Mouse (Mus musculus): ENCODE data around the gene Osbpl6.
"Not testable (repeated sequence)": the region's sequence is repeated elsewhere in the genome, so short reads cannot be mapped to it uniquely, and the experiment has no call there.

Osbpl6 gene

DNA sequence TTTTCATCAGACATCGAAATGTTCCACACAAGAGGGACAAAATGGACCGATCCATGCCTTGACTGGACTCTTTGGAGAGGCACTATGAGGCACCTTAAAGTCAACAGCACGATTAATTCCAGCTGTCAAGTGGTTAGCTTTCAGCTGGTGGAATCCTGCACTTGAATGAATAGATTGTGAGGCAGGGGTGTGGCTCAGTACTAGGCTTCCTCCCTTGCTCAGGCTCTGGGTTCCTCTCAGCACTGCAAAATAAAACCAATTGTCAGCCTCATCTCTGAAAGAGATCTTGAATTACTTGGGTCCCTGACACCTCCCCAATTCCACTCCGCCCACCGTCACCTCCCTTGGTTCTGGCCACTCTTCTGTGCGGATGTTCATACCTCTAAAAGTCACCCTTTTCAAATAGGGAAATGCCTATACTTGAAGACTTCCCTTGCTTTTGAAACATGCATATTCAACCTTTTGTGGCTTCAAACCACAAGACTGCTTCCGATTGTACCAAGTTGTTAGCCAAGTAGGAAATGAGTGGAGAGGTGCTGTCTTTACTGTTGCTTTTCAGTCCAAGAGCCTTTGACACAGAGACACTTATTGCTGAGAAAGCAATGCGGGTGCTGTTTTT, 160.7 kb downstream of the Osbpl6 start:
- no peak for DNase-seq (ENCODE audit: low spot score)

DNA sequence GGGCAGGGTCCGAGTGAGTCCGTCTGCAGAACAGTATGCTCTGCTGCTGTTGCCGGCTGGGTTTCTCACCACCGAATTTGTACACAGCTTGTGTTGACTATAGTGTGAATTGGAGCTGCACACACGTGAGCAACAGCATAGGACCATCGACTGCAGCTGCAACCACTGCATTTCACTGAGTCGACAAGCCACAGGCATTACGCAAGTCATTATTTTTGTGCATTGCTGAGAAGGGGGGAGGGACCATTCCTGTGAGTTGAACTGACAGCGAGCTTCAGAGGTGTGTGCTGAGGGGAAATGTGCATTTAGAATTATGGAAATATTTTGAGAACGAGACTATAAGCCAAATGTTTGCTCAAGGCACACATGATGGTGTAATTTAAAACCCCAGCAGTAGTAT, 165.2 kb downstream of the Osbpl6 start:
- no peak for DNase-seq (ENCODE audit: low spot score)

DNA sequence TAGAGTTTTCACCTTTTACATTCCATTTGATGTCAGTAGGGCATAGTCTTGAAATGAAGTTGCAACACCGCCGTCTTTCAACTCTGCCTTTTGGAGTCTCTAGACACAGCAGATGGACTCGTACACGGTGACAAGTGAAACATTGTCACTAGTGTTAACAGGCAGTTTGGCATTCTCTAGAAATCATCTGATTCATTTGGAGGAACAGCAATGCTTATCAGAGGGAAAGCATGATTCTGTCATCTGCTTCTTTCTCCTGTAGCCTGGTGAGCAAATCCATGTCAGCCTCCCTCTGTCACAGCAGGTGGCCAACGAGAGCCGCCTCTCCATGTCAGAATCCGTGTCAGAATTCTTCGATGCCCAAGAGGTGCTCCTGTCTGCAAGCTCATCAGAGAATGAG, 172.6 kb downstream of the Osbpl6 start:
- DNase-seq (ENCODE audit: low spot score) = no peak

GRCm38 (mm10) chr2:76585090-76585489, 178.8 kb downstream of the Osbpl6 start:
- no peak for DNase-seq (ENCODE audit: low spot score)

DNA sequence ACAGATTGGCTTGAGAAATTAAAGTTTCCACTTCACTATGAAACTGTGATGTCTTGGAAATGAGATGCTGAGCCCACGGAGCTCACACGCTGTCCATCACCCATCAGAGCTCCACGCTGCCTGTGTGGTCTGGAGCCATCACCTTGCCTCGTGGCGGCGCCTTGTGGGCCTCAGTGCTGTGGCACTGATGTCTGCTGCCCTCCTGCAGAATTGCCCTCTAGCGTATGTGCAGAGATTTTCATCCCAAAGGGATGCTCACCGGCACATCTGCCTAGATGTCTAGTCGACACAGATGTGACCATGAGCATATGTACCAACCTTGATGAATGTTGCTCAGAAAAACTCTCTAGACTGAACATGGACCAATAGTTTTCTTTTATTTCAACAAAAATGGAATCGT, 180.6 kb downstream of the Osbpl6 start:
- no peak for DNase-seq (ENCODE audit: low spot score)

- DNase-seq (ENCODE audit: low spot score) = no peak
Measured at GRCm38 (mm10) chr2:76590221-76590620, 183.9 kb downstream of the Osbpl6 start.

DNA sequence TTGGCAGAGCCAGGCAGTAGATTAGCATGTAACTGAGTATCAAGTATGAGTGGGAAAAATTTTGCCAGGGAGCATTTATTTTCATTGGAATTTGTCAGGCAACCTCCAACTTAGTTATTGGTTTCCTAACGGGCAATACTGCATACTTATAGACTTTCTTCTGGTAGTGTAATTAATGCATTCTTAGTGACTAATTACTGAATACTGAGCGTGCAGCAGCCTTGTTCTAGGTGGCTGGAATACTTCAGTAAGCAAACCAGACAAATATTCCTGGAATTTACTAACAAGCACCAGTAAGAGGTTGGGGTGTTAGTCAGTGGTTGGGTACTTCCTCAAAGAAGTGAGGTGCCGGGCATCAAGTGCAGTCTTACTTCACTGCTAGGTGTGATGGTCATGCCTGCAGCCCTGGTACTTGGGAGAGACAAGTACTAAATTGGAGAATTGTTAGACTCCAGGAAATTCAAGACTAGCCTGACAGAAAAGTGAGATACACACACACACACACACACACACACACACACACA, 186.2 kb downstream of the Osbpl6 start:
- no peak for DNase-seq (ENCODE audit: low spot score)

GRCm38 (mm10) chr2:76597521-76597920, 191.2 kb downstream of the Osbpl6 start:
- no peak for DNase-seq (ENCODE audit: low spot score)

DNA sequence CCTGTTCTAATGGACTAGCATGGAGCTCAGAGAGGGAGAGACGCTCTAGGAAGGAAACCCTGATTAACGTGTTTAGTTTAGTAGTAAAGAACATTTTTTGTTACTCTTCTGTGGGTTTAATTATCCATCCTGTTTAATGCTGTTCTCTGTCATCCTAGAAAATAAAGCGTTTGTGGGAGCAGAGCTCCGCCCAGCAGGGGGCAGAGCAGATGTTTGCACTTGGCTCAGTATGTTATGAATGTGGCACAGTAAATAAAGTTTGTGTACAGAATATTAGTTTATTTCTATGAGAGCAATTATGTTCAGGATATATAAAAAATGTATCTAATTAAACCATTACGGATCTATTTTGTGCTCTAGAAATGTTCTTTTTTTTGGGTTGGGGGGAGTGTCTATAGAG, 192.9 kb downstream of the Osbpl6 start:
- no peak for DNase-seq (ENCODE audit: low spot score)

DNA sequence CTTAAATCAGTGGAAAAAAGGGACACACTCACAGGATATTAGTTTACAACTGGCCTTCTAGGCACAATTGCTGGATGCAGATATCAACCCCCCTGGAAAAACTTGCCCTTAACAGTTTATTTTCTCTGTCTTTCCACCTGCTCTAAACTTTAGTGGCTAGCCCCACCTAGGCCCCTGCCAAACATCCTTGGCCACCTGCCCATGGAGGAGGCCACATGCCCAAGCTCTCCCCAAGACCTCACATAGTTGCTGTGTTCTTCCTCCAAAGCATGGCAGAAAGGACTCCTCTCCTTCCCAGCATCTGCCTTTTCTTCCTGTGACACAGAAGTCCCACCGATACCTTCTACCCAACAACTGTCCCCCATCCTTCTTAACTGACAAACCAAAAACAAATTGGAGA, 195.9 kb downstream of the Osbpl6 start:
- no peak for DNase-seq (ENCODE audit: low spot score)

- DNase-seq (ENCODE audit: low spot score) = no peak
Measured at GRCm38 (mm10) chr2:76606704-76607103, 200.4 kb downstream of the Osbpl6 start.

GRCm38 (mm10) chr2:76610326-76611104, 204.2 kb downstream of the Osbpl6 start:
- no peak for DNase-seq (ENCODE audit: low spot score)

- no peak for DNase-seq (ENCODE audit: low spot score)
Measured at GRCm38 (mm10) chr2:76611996-76612395, 205.7 kb downstream of the Osbpl6 start.

DNA sequence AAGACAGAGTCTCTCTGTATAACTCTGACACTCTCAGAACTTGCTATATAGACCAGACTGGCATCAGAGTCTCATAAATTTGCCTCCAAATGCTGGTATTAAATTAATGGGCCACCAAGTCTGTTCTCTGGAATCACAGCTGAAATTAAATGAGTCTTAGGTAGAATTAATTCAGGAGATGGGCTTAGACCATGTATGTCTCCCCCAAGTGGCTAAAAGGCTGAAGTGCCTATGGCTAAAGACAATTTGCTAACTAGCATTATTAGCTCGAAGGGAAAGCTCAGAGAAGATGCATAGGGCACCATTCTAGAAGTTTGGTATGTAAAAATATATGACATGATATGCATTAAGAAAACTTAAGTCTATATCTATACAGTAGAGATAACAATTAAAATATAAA, 211.8 kb downstream of the Osbpl6 start:
- no peak for DNase-seq (ENCODE audit: low spot score)

- no peak for DNase-seq (ENCODE audit: low spot score)
Measured at GRCm38 (mm10) chr2:76620188-76620587, 213.9 kb downstream of the Osbpl6 start.

GRCm38 (mm10) chr2:76621724-76622123, 215.4 kb downstream of the Osbpl6 start:
- no peak for DNase-seq (ENCODE audit: low spot score)

DNA sequence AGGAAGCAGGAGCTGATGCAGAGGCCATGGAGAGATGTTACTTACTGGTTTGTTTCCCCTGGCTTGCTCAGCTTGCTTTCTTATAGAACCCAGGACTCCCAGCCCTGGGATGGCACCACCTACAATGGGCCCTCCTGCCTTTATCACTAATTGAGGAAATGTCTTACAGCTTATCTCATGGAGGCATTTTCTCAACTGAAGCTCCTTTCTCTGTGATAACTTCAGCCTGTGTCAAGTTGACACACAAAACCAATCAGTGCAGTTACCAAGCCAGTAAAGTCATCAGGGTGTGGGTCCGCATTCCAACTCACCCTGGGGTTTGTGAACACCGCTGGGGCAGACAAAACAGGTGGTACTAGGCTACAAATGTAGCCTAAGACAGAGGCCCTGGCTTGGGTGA, 216.0 kb downstream of the Osbpl6 start:
- not testable (repeated sequence) for DNase-seq (ENCODE audit: low spot score)

- no peak for DNase-seq (ENCODE audit: low spot score)
Measured at GRCm38 (mm10) chr2:76630293-76630692, 224.0 kb downstream of the Osbpl6 start.

DNA sequence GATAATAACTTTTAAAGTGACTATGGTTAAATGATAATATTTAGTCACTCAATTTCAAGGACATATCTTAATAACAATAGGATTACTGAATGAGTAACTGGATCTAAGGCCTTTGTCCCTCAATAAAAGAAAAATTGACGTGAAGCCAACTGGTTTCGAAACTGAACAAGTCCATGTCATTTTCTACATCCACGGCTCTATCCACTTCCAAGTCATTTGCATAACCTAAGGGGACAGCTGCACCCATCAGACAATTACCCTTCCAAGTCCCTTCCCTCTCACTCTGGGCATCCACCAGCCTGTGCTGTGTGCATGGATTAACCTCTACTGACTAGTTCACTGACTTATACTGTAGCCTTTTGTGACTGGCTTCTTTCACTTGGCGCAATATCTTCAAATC, 225.3 kb downstream of the Osbpl6 start:
- no peak for DNase-seq (ENCODE audit: low spot score)

DNA sequence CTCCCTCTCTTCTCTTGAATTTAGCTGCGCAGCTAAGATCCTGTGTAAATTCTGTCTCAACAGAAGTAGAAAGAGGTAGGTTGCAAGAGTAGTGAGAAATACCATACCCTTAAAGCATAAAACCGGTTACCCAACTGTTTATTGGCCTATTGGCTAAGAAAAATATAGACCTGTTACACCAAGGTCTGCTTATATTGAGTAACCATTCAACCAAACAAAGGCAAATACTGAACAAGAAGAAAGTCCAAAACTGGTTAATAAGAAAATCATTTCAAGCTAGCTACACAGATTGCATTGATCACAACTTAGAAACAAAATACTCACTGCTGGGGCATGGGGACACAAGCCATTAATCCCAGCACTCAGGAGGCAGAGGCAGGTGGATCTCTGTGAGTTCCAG, 233.3 kb downstream of the Osbpl6 start:
- DNase-seq (ENCODE audit: low spot score) = no peak

DNA sequence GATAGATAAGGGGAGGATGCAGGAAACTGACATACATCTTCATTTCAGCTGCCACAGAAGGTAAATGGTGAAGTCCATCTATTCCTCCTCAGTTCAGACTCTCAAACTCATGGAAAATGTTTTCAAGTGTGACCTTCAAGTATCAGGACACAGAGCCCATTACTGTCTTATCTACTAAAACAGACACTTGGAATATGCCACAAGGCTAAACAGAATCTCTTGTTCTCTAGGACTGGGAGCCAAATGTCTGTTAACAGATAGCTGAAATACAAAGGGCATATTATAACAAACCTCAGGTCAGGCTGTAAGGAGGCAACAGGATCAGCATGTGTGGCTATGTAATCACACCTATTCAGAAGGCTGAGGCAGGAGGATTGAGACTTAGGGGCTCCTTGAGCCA, 237.5 kb downstream of the Osbpl6 start:
- no peak for DNase-seq (ENCODE audit: low spot score)

DNA sequence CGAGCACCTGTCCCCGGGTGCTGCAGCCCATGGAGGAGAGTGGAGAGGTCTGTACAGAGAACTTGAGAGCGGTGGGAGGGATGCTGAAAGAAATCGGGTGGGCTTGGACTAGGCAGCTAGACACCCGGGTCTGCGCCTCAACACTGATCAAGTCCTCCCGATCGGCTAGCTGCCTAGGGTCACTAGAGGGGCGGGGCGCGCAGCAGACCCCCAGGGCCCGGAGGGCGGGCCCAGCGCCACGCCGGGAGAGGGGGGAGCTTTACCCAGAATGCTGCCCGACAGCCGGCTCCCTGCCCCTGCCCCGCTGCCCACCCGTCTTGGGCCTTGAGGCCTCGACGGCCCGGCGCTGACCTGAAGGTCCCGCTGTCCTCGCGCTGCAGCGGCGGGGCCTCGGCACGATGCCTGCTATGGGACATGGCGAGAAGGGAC, 241.1 kb downstream of the Osbpl6 start:
- DNase-seq (ENCODE audit: low spot score) = no peak

DNA sequence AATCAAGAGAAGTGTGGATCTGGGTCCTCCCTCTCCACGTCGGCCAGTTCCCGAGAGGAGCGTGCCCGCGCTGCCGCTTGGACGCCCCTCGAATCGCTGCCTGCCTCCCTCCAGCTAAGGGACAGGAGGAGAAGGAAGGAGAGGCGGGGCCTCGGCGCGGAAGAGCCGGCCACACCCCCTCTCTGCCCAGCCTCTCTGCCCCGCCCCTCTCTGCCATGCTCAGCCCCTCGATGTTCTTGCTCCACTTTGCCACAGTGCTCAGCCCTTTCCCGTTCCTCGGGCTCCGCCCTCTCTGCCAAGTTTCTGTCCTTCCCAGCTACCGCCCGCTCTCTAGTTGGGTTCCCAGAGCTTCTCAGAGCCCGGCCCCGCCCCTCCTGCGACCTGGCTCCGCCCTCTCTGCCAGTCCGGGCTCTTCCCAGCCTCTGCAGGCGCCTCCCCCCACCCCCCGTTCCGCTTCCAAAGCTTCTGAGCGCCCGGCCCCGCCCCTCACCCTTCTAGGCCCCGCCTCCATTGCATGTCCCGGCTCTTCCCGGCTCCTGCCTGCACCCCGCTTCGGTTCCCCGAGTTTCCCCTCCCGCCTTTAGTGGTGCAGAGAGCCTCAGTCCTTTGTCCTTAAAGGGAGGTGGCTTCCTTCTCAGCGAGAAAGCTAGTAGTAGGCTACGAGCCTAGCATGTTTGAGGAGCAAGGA, 241.7 kb downstream of the Osbpl6 start, which contains the start of the genes Prkra and Pjvk:
TSS of gene Prkra (minus strand) at position 133 of the 688 bp plus-strand sequence.
TSS of gene Pjvk (plus strand) at position 594 of the 688 bp plus-strand sequence.
- DNase-seq (ENCODE audit: low spot score) = peak; percentile 86
